Mouse (Mus musculus) E14TG2a.4 (cell line): ENCODE measurements around the gene Rad9a.

ENCODE experiments used
- H3K27me3 ChIP-seq: 2 replicates; pipeline ENCODE4 v1.6.1; 2014; ENCODE audit warnings: low read length, control low read depth; ENCODE audit not compliant: insufficient read depth
- H3K36me3 ChIP-seq: 2 replicates; pipeline ENCODE4 v1.6.1; 2014; ENCODE audit warnings: low read length, control low read depth; ENCODE audit not compliant: insufficient read depth
- H3K4me1 ChIP-seq: replicated peaks from 2 replicates; pipeline ENCODE4 v1.6.1; 2014; ENCODE audit warnings: low read depth, low read length, control low read depth
- H3K4me3 ChIP-seq: replicated peaks from 2 replicates; pipeline ENCODE4 v1.5.1; 2014; ENCODE audit warnings: mild to moderate bottlenecking, low read length
- H3K9me3 ChIP-seq: 2 replicates; pipeline ENCODE4 v1.6.1; 2014; ENCODE audit warnings: low read length, control low read depth
- CTCF ChIP-seq: conservative IDR thresholded peaks from 2 replicates; pipeline ENCODE4 v1.5.1; 2014; ENCODE audit warnings: low read length
- NANOG ChIP-seq: IDR thresholded peaks from 2 replicates; pipeline ENCODE4 v1.6.1; 2014; ENCODE audit warnings: borderline replicate concordance, low read length, mixed read lengths
- POU5F1 ChIP-seq: IDR thresholded peaks from 2 replicates; pipeline ENCODE4 v1.6.1; 2014; ENCODE audit warnings: low read length, borderline replicate concordance

Rad9a gene

GRCm38 (mm10) chr19:4169378-4169784 lies 32.1 kb downstream of the Rad9a start:
- H3K36me3 ChIP-seq = no peaks in the 10 kb centered on the region
- TF ChIP-seq CTCF = no peak
- no peak for TF ChIP-seq POU5F1
- TF ChIP-seq NANOG = no peak
- peaks cover 84% of the 10 kb centered on the region for H3K4me1 ChIP-seq
- H3K9me3 ChIP-seq = no peaks in the 10 kb centered on the region
- H3K27me3 ChIP-seq = peaks cover 6% of the 10 kb centered on the region; the same call in 1 of the 2 replicates
- H3K4me3 ChIP-seq = peak overlapping the region; percentile 84

- H3K36me3 ChIP-seq = 0 out of 2 replicates have a peak, but pooled peaks cover under 1% of the 10 kb centered on the region
- no peak overlapping the region for H3K4me3 ChIP-seq
- peaks cover 80% of the 10 kb centered on the region for H3K4me1 ChIP-seq
- H3K9me3 ChIP-seq = no peaks in the 10 kb centered on the region
- H3K27me3 ChIP-seq = peaks cover 6% of the 10 kb centered on the region; the same call in 1 of the 2 replicates
- TF ChIP-seq NANOG (no peak), CTCF (no peak), POU5F1 (no peak)
These were observed 34.6 kb downstream of the Rad9a start for GRCm38 (mm10) chr19:4166678-4167476.

- Histone ChIP-seq H3K27me3 (no peaks in the 10 kb centered on the region), H3K4me3 (no peak overlapping the region), H3K9me3 (no peaks in the 10 kb centered on the region), H3K4me1 (peaks cover 70% of the 10 kb centered on the region), H3K36me3 (peaks cover 20% of the 10 kb centered on the region)
- TF ChIP-seq CTCF (no peak), NANOG (no peak), POU5F1 (no peak)
These were observed 36.7 kb downstream of the Rad9a start for GRCm38 (mm10) chr19:4164721-4165120.

GRCm38 (mm10) chr19:4164100-4164499 lies 37.4 kb downstream of the Rad9a start:
- H3K36me3 ChIP-seq = peaks cover 26% of the 10 kb centered on the region
- H3K4me3 ChIP-seq = peak overlapping the region; percentile 89
- no peaks in the 10 kb centered on the region for H3K9me3 ChIP-seq
- TF ChIP-seq NANOG (no peak), CTCF (no peak), POU5F1 (no peak)
- H3K4me1 ChIP-seq = peaks cover 70% of the 10 kb centered on the region
- H3K27me3 ChIP-seq = no peaks in the 10 kb centered on the region

- peaks cover 66% of the 10 kb centered on the region for H3K4me1 ChIP-seq
- peak overlapping the region; percentile 89 for H3K4me3 ChIP-seq
- H3K27me3 ChIP-seq = no peaks in the 10 kb centered on the region
- H3K36me3 ChIP-seq = peaks cover 32% of the 10 kb centered on the region
- no peak for TF ChIP-seq POU5F1
- no peak for TF ChIP-seq NANOG
- no peak for TF ChIP-seq CTCF
- H3K9me3 ChIP-seq = no peaks in the 10 kb centered on the region
These were observed 37.9 kb downstream of the Rad9a start for GRCm38 (mm10) chr19:4163543-4163887.

- Histone ChIP-seq H3K4me1 (peaks cover 60% of the 10 kb centered on the region), H3K9me3 (no peaks in the 10 kb centered on the region), H3K36me3 (peaks cover 38% of the 10 kb centered on the region), H3K4me3 (peak within 1 kb of the TSS; percentile 89), H3K27me3 (no peaks in the 10 kb centered on the region)
- no peak for TF ChIP-seq NANOG
- TF ChIP-seq CTCF = no peak
- no peak for TF ChIP-seq POU5F1
These were observed 38.6 kb downstream of the Rad9a start, which contains the start of gene Rps6kb2 for GRCm38 (mm10) chr19:4162646-4163542. Rps6kb2 (minus strand) TSS chr19:4163354.

GRCm38 (mm10) chr19:4159049-4159448 lies 42.4 kb downstream of the Rad9a start:
- no peaks in the 10 kb centered on the region for H3K9me3 ChIP-seq
- peaks cover 63% of the 10 kb centered on the region for H3K4me1 ChIP-seq
- no peaks in the 10 kb centered on the region for H3K27me3 ChIP-seq
- no peak overlapping the region for H3K4me3 ChIP-seq
- H3K36me3 ChIP-seq = peaks cover 64% of the 10 kb centered on the region
- TF ChIP-seq NANOG (no peak), CTCF (no peak), POU5F1 (no peak)

- H3K9me3 ChIP-seq = no peaks in the 10 kb centered on the region
- no peaks in the 10 kb centered on the region for H3K27me3 ChIP-seq
- no peak overlapping the region for H3K4me3 ChIP-seq
- H3K4me1 ChIP-seq = peaks cover 68% of the 10 kb centered on the region
- H3K36me3 ChIP-seq = peaks cover 84% of the 10 kb centered on the region
- no peak for TF ChIP-seq POU5F1
- no peak for TF ChIP-seq NANOG
- TF ChIP-seq CTCF = no peak
These were observed 44.7 kb downstream of the Rad9a start for GRCm38 (mm10) chr19:4156771-4157170.
